ENCODE assay signal across 13 mouse cellular contexts in genomic region chr2:101966017-101966416, GRCm38 (mm10).
DNase-seq lines count a peak whose midpoint lies in the region; ATAC-seq and TF ChIP-seq lines count a peak whose summit lies in the region.
"Had no signal": no experiment of that assay in that cellular context is flagged by ENCODE, and none has a peak within 500 bp of the region (broad histone marks: within the 10 kb centered on the region; RNA-seq: fewer than 3 reads in every experiment).

No protein-coding gene starts in this region.

- H3K27ac ChIP-seq in kidney, adult 2 months (ENCODE audit: insufficient read depth, low read depth, low read length): peak overlapping the region; percentile 5; the same call in 1 of the 2 replicates
- 0 out of 2 replicates have a peak overlapping the region, but pooled peaks have one; percentile 25 for H3K27ac ChIP-seq in neural tube, embryonic 13.5 days (replicated peaks)
- peak overlapping the region; percentile 52 for H3K27ac ChIP-seq in liver, embryonic 16.5 days (ENCODE audit: low read length)

- H3K4me3 ChIP-seq in kidney, adult 2 months (ENCODE audit: insufficient read depth, low read depth, low read length): no peak overlapping the region
- H3K4me3 ChIP-seq in neural tube, embryonic 13.5 days: no peak overlapping the region
- H3K4me3 ChIP-seq in liver, embryonic 16.5 days (ENCODE audit: low read depth, low read length): no peak overlapping the region
- H3K4me3 ChIP-seq: erythroblast, embryonic 14.5 days had no signal

- no peak for ATAC-seq in neural tube, embryonic 13.5 days (ENCODE audit: low read depth)
- ATAC-seq in liver, embryonic 16.5 days (ENCODE audit: low read depth): no peak

- WGBS in kidney, adult 2 months: 74% methylated on average over 4 of the region's 4 CpGs
- 49% methylated on average over 4 of the region's 4 CpGs for WGBS in neural tube, embryonic 13.5 days
- 64% methylated on average over 4 of the region's 4 CpGs for WGBS in liver, embryonic 16.5 days (ENCODE audit: insufficient replicate concordance)

- no peak overlapping the region for H3K9ac ChIP-seq in neural tube, embryonic 13.5 days
- H3K9ac ChIP-seq in liver, embryonic 16.5 days (ENCODE audit: low read depth, low read length): no peak overlapping the region

- peaks cover 19% of the 10 kb centered on the region for H3K4me1 ChIP-seq in kidney, adult 2 months (ENCODE audit: control insufficient read depth, insufficient read depth, low read length)
- H3K4me1 ChIP-seq in neural tube, embryonic 13.5 days (replicated peaks): peaks cover 73% of the 10 kb centered on the region
- H3K4me1 ChIP-seq in liver, embryonic 16.5 days (ENCODE audit: control insufficient read depth, low read depth, low read length): no peaks in the 10 kb centered on the region; the same call in 1 of the 2 replicates

- no peak for TF ChIP-seq POLR2A in kidney, adult 2 months (IDR thresholded peaks at IDR 0.05; ENCODE audit: low read depth, low read length)

- no peak overlapping the region for H3K4me2 ChIP-seq in neural tube, embryonic 13.5 days
- H3K4me2 ChIP-seq in liver, embryonic 16.5 days (ENCODE audit: low read depth, low read length): no peak overlapping the region; the same call in 1 of the 2 replicates

- TF ChIP-seq CTCF in kidney, adult 2 months (conservative IDR thresholded peaks at IDR 0.05; ENCODE audit: insufficient read depth, insufficient read length, low read depth, low read length): no peak

- no peaks in the 10 kb centered on the region for H3K36me3 ChIP-seq in kidney, adult 2 months (ENCODE audit: control insufficient read depth, insufficient read depth, low read length)
- no peaks in the 10 kb centered on the region for H3K36me3 ChIP-seq in neural tube, embryonic 13.5 days
- H3K36me3 ChIP-seq in liver, embryonic 16.5 days (ENCODE audit: control insufficient read depth, insufficient read depth): no peaks in the 10 kb centered on the region

- H3K27me3 ChIP-seq in kidney, adult 2 months (replicated peaks; ENCODE audit: control insufficient read depth, insufficient read depth, low read length): no peaks in the 10 kb centered on the region
- no peaks in the 10 kb centered on the region for H3K27me3 ChIP-seq in neural tube, embryonic 13.5 days
- no peaks in the 10 kb centered on the region for H3K27me3 ChIP-seq in liver, embryonic 16.5 days (ENCODE audit: control insufficient read depth, insufficient read depth, low read depth, low read length)

- no peaks in the 10 kb centered on the region for H3K9me3 ChIP-seq in neural tube, embryonic 13.5 days
- no peaks in the 10 kb centered on the region for H3K9me3 ChIP-seq in liver, embryonic 16.5 days (replicated peaks; ENCODE audit: control insufficient read depth, low read length)

- DNase-seq in kidney, adult 2 months: peak; percentile 67
- no peak for DNase-seq in kidney, postnatal 10 days
- DNase-seq in neural tube, embryonic 10.5 days (ENCODE audit: extremely low spot score, low spot score): no peak
- no peak for DNase-seq in embryo, embryonic 9.5 days (ENCODE audit: extremely low spot score)
- DNase-seq in layer of hippocampus, postnatal 36 days: no peak
- no peak for DNase-seq in ovary, postnatal 14 days (ENCODE audit: low spot score)
- DNase-seq: cerebellum, adult 8-10 months; heart, postnatal 14 days; right cerebral cortex, postnatal 25 days; thymus, postnatal 36 days had no signal
